Mouse (Mus musculus): ENCODE results near the gene Myom1. TPM values are rescaled to one million over a fixed set of nuclear protein-coding genes. Genes with fewer than 3 reads are reported as not detected.
A peak's percentile ranks its signal among the peaks of the same experiment; 100 is the strongest.

Myom1 gene
- polyA plus RNA-seq, 1 experiment from 2014 or later = 3.0 TPM

DNA sequence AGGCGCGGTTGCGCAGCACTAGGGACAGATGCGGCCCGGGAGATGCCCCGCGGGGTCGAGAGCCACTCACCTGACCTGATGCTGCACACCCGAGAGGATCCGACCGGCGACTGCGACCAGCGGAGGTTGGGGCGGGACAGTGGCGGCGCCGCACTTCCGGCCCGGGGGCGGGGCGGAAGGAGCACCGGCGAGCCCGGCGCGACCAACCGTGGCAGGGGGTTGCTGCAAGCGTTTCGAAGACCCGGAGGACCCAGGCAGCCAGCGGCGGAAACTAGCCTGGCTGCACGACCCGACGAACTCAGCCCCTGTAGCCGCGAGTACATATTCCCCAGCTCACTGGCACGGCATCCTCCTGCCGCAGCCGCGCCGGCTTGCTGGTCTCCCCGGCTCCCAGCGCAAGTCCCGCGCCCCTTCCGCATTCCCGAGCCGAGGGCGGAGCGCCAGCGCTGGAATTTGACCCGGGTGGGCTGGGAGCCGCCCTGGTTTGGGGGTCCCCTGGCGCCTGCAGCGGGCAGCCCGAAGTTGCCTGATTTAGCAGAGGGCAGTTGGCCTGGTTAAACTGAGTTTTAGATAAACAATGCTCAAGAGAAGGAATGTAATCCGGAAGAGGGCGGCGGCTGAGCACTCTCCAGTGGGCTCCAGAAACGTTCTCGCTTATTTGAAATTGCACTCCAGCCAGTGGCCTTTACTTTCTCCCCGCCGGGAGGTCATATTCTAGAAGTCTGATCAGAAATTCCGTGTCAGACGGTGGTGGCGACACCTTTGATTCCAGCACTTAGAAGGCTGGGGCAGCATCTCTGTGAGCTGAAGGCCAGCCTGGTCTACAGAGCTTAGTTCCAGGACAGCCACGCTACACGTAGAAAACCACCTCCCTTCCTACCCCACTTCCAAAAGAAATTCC, 11.8 kb upstream of the Myom1 start:
- Histone ChIP-seq H3K36me3 (ENCODE audit: insufficient read depth, low read length) (peaks cover 20% of the 10 kb centered on the region), H3K9me3 (replicated peaks; ENCODE audit: low read length) (no peaks in the 10 kb centered on the region), H3K4me3 (replicated peaks; ENCODE audit: low read depth, low read length) (peak overlapping the region; percentile 71), H3K27me3 (ENCODE audit: insufficient read depth, low read length) (no peaks in the 10 kb centered on the region), H3K9ac (ENCODE audit: low read depth, low read length) (peak overlapping the region; percentile 73), H3K4me2 (ENCODE audit: low read length) (peak overlapping the region; percentile 71), H3K27ac (peak overlapping the region; percentile 94), H3K4me1 (replicated peaks; ENCODE audit: insufficient read depth, low read length) (peaks cover 16% of the 10 kb centered on the region)
- 0 out of 2 replicates have a peak, but pooled peaks have one; percentile 8 for TF ChIP-seq CTCF (IDR thresholded peaks at IDR 0.05; ENCODE audit: low read depth)
- peak; percentile 88 for DNase-seq (ENCODE audit: low spot score)
- under 1% methylated on average over 66 of the region's 70 CpGs for WGBS
- ATAC-seq (replicated peaks; ENCODE audit: low FRiP score, low read depth) = peak; percentile 88

DNA sequence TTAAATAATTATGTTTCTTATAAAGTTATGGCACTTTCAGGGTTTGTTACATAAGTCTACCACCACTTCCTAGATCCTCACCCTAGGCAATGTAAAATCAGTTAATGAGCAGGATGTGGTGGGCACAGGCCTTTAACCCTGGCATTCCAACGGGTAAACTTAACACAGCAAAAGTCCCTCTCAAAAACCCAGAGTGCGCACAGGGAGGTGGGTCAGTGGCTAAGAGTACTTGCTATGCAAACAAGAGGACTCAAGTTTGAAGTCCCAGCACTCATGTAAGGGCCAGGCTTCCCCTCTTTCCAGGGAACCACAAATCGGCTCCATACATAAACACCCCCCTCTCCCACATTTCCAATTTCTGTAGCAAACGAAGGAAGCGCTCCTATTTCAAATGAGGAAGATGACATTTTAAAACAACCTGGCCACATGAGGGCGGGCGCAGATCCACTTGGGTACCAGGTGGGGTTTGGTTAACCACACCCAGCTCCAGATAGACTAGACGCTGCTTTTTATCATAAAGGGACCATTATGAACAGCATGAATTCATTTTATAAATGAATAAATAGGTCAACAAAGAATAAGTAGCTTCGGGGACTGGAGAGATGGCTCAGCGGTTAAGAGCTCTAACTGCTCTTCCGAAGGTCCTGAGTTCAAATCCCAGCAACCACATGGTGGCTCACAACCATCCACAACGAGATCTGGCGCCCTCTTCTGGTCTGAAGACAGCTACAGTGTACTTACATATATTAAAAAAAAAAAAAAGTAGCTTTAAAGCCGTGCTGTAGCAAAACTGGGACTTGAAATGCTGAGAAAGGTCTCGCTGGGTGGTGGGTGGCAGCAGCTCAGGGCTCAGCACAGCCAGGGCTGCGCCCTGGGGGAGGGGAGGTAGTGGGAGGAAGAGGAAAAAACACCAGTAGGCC, 10.5 kb upstream of the Myom1 start:
- Histone ChIP-seq H3K9ac (ENCODE audit: low read depth, low read length) (no peak overlapping the region), H3K9me3 (replicated peaks; ENCODE audit: low read length) (no peaks in the 10 kb centered on the region), H3K27me3 (ENCODE audit: insufficient read depth, low read length) (no peaks in the 10 kb centered on the region), H3K4me2 (ENCODE audit: low read length) (no peak overlapping the region), H3K27ac (peak overlapping the region; percentile 94; the same call in 1 of the 2 replicates), H3K4me3 (replicated peaks; ENCODE audit: low read depth, low read length) (no peak overlapping the region), H3K36me3 (ENCODE audit: insufficient read depth, low read length) (peaks cover 26% of the 10 kb centered on the region), H3K4me1 (replicated peaks; ENCODE audit: insufficient read depth, low read length) (peaks cover 16% of the 10 kb centered on the region)
- DNase-seq (ENCODE audit: low spot score) (no peak), ATAC-seq (replicated peaks; ENCODE audit: low FRiP score, low read depth) (no peak)
- peak; percentile 59 for TF ChIP-seq CTCF (IDR thresholded peaks at IDR 0.05; ENCODE audit: low read depth)
- WGBS = 84% methylated on average over 16 of the region's 16 CpGs

DNA sequence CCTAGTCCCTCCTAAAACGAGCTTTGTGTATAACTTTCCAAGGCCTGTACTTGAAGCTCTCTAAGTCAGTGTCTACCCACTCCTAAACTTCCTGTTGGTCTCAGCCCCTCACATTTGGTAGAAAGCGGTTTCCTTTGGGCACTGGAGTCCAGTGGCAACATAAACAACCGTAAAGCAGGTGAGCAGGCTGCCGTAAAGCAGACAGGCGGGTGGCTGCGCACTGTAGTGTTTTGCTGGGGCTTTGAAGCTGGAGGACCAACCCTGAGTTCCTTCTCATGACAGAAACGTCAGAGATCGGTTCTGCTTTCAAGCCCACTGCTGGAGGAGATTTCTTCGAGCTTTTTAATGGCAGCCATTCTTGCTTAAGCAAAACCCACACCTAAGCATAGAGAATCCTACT, 9.8 kb upstream of the Myom1 start:
- Histone ChIP-seq H3K36me3 (ENCODE audit: insufficient read depth, low read length) (peaks cover 26% of the 10 kb centered on the region), H3K9ac (ENCODE audit: low read depth, low read length) (no peak overlapping the region), H3K27ac (0 out of 2 replicates have a peak overlapping the region, but pooled peaks have one; percentile 47), H3K9me3 (replicated peaks; ENCODE audit: low read length) (no peaks in the 10 kb centered on the region), H3K4me3 (replicated peaks; ENCODE audit: low read depth, low read length) (no peak overlapping the region), H3K27me3 (ENCODE audit: insufficient read depth, low read length) (no peaks in the 10 kb centered on the region), H3K4me2 (ENCODE audit: low read length) (no peak overlapping the region), H3K4me1 (replicated peaks; ENCODE audit: insufficient read depth, low read length) (peaks cover 16% of the 10 kb centered on the region)
- TF ChIP-seq CTCF (IDR thresholded peaks at IDR 0.05; ENCODE audit: low read depth) = no peak
- ATAC-seq (replicated peaks; ENCODE audit: low FRiP score, low read depth) (no peak), DNase-seq (ENCODE audit: low spot score) (no peak)
- WGBS = 74% methylated on average over 9 of the region's 9 CpGs

DNA sequence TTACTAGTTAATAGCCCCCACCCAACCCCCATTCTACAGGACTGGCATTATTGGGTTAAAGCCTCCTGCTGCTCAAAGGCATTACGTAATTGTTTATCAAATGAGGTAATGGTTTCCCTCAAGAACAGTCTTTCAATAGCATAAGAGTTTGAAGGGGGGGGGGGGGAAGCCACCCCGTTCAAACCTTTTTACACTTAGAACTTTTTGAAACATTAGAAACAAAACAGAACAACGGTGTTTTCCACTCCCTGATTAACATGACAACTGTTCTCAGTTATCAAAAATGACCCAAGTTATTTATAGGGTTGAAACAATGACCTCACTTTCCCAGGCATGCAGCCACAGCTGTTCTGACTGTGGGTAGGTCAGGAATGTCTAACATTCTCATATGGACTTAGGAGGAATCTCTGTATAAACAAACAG, 9.0 kb upstream of the Myom1 start:
- no peak overlapping the region for H3K9ac ChIP-seq (ENCODE audit: low read depth, low read length)
- 38% methylated on average over 3 of the region's 3 CpGs for WGBS
- DNase-seq (ENCODE audit: low spot score) (no peak), ATAC-seq (replicated peaks; ENCODE audit: low FRiP score, low read depth) (no peak)
- no peaks in the 10 kb centered on the region for H3K27me3 ChIP-seq (ENCODE audit: insufficient read depth, low read length)
- H3K36me3 ChIP-seq (ENCODE audit: insufficient read depth, low read length) = peaks cover 26% of the 10 kb centered on the region
- no peak for TF ChIP-seq CTCF (IDR thresholded peaks at IDR 0.05; ENCODE audit: low read depth)
- peaks cover 17% of the 10 kb centered on the region for H3K4me1 ChIP-seq (replicated peaks; ENCODE audit: insufficient read depth, low read length)
- no peaks in the 10 kb centered on the region for H3K9me3 ChIP-seq (replicated peaks; ENCODE audit: low read length)
- no peak overlapping the region for H3K27ac ChIP-seq
- H3K4me2 ChIP-seq (ENCODE audit: low read length) = no peak overlapping the region
- H3K4me3 ChIP-seq (replicated peaks; ENCODE audit: low read depth, low read length) = no peak overlapping the region

DNA sequence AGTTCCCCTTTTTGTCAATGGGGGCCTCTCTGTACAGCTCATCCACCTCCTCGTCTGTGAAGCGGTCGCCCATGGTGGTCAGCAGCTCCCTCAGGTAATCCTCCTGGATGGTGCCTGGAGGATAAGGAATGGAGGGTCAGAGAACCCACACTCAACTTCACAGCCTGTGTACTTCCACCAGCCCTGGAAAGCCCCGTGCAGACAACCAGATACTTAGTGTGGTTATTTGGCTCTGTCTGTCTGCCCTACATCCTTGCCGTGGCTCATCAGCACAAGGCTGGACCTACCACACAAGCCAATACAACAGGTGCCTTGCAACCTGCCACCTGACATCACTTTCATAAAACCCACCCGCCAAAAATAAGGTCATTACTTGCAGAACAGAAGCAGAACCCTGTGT, 7.8 kb upstream of the Myom1 start:
- no peak for ATAC-seq (replicated peaks; ENCODE audit: low FRiP score, low read depth)
- Histone ChIP-seq H3K9ac (ENCODE audit: low read depth, low read length) (no peak overlapping the region), H3K36me3 (ENCODE audit: insufficient read depth, low read length) (peaks cover 26% of the 10 kb centered on the region), H3K27me3 (ENCODE audit: insufficient read depth, low read length) (no peaks in the 10 kb centered on the region), H3K4me3 (replicated peaks; ENCODE audit: low read depth, low read length) (no peak overlapping the region), H3K9me3 (replicated peaks; ENCODE audit: low read length) (no peaks in the 10 kb centered on the region), H3K4me2 (ENCODE audit: low read length) (no peak overlapping the region), H3K27ac (no peak overlapping the region), H3K4me1 (replicated peaks; ENCODE audit: insufficient read depth, low read length) (peaks cover 14% of the 10 kb centered on the region; the same call in 1 of the 2 replicates)
- DNase-seq (ENCODE audit: low spot score) = no peak
- TF ChIP-seq CTCF (IDR thresholded peaks at IDR 0.05; ENCODE audit: low read depth) = no peak
- WGBS = 96% methylated on average over 6 of the region's 6 CpGs

DNA sequence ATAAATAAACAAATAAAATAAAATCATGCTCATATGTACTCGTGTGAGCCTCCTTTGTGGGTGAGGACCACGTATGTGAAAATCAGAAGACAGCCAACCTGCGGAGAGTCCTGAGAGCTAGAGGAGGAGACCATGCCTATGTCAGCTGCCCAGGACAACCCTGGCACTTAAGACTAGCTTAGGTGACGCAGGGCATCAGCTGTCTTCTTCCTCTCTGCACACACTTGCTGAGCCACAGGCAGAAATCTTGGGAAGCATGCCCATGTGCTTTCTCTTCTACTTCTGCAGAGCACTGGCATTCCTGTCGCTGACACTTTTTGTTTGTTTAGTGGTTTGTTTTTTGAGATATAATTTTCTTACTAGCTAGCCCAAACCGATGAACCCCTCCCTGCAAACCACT, 6.9 kb upstream of the Myom1 start:
- H3K27ac ChIP-seq = no peak overlapping the region
- ATAC-seq (replicated peaks; ENCODE audit: low FRiP score, low read depth) (no peak), DNase-seq (ENCODE audit: low spot score) (no peak)
- H3K4me3 ChIP-seq (replicated peaks; ENCODE audit: low read depth, low read length) = no peak overlapping the region
- H3K4me1 ChIP-seq (replicated peaks; ENCODE audit: insufficient read depth, low read length) = peaks cover 22% of the 10 kb centered on the region; the same call in 1 of the 2 replicates
- H3K36me3 ChIP-seq (ENCODE audit: insufficient read depth, low read length) = peaks cover 26% of the 10 kb centered on the region
- no peak overlapping the region for H3K4me2 ChIP-seq (ENCODE audit: low read length)
- no peak overlapping the region for H3K9ac ChIP-seq (ENCODE audit: low read depth, low read length)
- TF ChIP-seq CTCF (IDR thresholded peaks at IDR 0.05; ENCODE audit: low read depth) = no peak
- no peaks in the 10 kb centered on the region for H3K27me3 ChIP-seq (ENCODE audit: insufficient read depth, low read length)
- no peaks in the 10 kb centered on the region for H3K9me3 ChIP-seq (replicated peaks; ENCODE audit: low read length)
- 89% methylated on average over 6 of the region's 6 CpGs for WGBS

Data from kidney, postnatal 0 days (tissue).